Mouse (Mus musculus): ENCODE results near the gene Lsm7.

DNA sequence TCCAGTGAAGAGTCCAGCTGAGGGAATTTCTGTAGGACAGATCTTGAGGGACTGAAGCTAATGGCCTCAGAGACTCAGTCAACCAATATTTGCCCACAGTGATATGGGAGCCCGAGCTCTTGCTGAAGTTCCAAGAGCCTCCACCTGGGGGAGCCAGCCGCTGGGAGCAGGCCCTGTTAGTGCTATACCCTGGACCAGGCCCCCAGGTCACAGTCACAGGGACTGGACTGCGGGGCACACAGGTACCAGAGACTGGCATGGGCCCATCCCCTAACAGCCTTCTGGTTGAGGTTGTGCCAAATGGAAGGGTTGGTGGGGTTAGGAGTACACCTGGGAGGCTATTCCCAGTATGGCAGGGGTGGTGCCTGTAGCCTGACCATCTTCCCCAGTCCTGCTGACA is 49.1 kb downstream of the Lsm7 start:
- peak; percentile 91 for TF ChIP-seq CTCF (IDR thresholded peaks at IDR 0.05; ENCODE audit: low read depth)
- no peak for TF ChIP-seq EP300 (IDR thresholded peaks at IDR 0.05; ENCODE audit: low read depth)
